Mouse (Mus musculus) cerebellum, adult 2 months (tissue): ENCODE measurements around the gene L3mbtl3. TPM values are rescaled to one million over a fixed set of nuclear protein-coding genes. Genes with fewer than 3 reads are reported as not detected.

Source experiments
- DNase-seq, 2 experiments: peaks; one replicate each; pipeline ENCODE4 v3.0.0; 2021
- H3K27ac ChIP-seq: fragments of 200-500 bp; 2 replicates; pipeline ENCODE4 v1.5.1; 2012; ENCODE audit warnings: low read length, control low read depth, inconsistent platforms; ENCODE audit not compliant: insufficient read depth
- H3K27me3 ChIP-seq: fragments of 200-500 bp; 2 replicates; pipeline ENCODE4 v1.6.1; 2012; ENCODE audit warnings: inconsistent platforms, mild to moderate bottlenecking, low read length, moderate library complexity; ENCODE audit not compliant: control insufficient read depth, insufficient read depth
- H3K4me1 ChIP-seq: fragments of 200-500 bp; 2 replicates; pipeline ENCODE4 v1.6.1; 2011; ENCODE audit warnings: low read length; ENCODE audit not compliant: control insufficient read depth, insufficient read depth
- H3K4me3 ChIP-seq: fragments of 200-500 bp; replicated peaks from 2 replicates; pipeline ENCODE3; 2011; ENCODE audit warnings: mild to moderate bottlenecking, low read depth, low read length, control low read depth; ENCODE audit not compliant: insufficient read depth
- CTCF ChIP-seq: fragments of 200-500 bp; IDR thresholded peaks from 2 replicates; pipeline ENCODE4 v1.5.1; 2011; ENCODE audit warnings: low read depth, mild to moderate bottlenecking, control low read depth, low read length, moderate library complexity, borderline replicate concordance; ENCODE audit not compliant: insufficient read depth
- POLR2A ChIP-seq: fragments of 200-500 bp; IDR thresholded peaks from 2 replicates; pipeline ENCODE4 v1.6.1; 2011; ENCODE audit warnings: low read length, control low read depth, borderline replicate concordance; ENCODE audit not compliant: insufficient read depth
- WGBS: fragments of 180-500 bp; shearing (Covaris S2); methylation state at CpG from one replicate; pipeline ENCODE4 v1.1.7; 2018; 5-methylcytosine and 5-hydroxymethylcytosine counted together
- polyA plus RNA-seq: library from polyadenylated mRNA; depleted of rRNA; stranded (reverse); fragments of >200 nt; gene quantifications from 2 replicates; pipeline ENCODE4 v1.2.3, GENCODE M21; 2012

The L3mbtl3 gene
- polyA plus RNA-seq, 1 experiment, result 8.3 TPM

GRCm38 (mm10) chr10:26327691-26328542 is 47.9 kb downstream of the L3mbtl3 start:
- no peaks in the 10 kb centered on the region for H3K27me3 ChIP-seq
- H3K4me3 ChIP-seq, result no peak overlapping the region
- H3K27ac ChIP-seq, result no peak overlapping the region
- no peaks in the 10 kb centered on the region for H3K4me1 ChIP-seq
- TF ChIP-seq POLR2A (no peak), CTCF (no peak)
- WGBS, result 36% methylated on average over 17 of the region's 17 CpGs
- DNase-seq, result no peak

DNA sequence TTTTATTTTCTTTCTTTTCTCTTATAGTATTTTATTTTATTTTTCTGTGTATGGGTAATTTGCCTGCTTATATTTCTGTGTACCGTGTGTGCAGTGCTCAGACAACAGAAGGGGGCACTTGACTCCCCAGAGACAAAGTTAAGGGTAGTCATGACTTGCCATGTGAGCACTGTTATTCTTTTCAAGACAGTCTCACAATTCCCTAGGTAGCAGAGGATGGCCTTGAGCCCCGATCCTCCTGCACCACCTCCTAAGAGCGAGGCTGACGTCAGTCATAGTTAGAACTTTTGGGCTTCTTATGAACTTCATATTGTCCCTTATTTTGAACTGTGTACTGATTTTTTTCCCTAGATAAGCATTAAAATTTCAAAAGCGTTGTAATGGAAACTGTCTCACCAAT is 48.5 kb downstream of the L3mbtl3 start:
- Histone ChIP-seq H3K27ac (no peak overlapping the region), H3K4me3 (no peak overlapping the region), H3K4me1 (no peaks in the 10 kb centered on the region), H3K27me3 (no peaks in the 10 kb centered on the region)
- DNase-seq, result no peak
- 63% methylated on average over 5 of the region's 5 CpGs for WGBS
- no peak for TF ChIP-seq POLR2A
- no peak for TF ChIP-seq CTCF

GRCm38 (mm10) chr10:26325320-26325719 is 50.5 kb downstream of the L3mbtl3 start:
- DNase-seq, result no peak
- H3K27me3 ChIP-seq, result no peaks in the 10 kb centered on the region
- 95% methylated on average over 2 of the region's 2 CpGs for WGBS
- TF ChIP-seq CTCF (no peak), POLR2A (no peak)
- no peak overlapping the region for H3K4me3 ChIP-seq
- no peak overlapping the region for H3K27ac ChIP-seq
- H3K4me1 ChIP-seq, result no peaks in the 10 kb centered on the region

DNA sequence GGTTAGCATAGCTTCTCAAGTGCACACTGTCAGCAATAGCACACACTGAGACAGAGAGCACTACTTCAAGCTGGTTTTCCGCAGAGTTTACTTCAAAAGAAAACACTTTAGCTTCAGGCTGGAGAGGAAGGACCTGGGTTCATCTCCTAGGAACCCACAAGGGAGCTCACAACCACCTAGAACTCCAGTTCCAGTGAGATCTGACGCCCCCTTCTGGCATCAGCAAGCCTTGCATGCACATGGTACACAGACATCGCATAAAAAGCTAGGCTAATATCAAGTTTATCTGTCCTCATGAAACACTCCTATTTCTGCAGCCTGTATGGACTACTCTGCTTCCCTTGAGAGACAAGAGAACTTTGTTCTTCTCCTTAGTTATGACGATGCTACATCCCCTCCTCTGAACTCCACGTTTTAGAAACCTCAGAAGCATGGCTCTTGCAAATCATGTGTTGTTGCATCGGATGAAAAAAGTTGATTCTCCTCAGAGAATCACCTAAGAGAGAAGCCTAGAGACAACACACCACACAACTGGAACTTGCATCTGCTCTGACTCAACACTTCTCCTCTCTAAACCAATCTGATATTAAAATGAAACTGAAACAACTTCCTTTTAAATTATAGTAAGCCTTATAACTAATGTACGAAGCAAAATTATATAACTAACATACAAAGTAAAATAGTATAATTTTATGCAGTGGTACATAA is 53.3 kb downstream of the L3mbtl3 start:
- no peak for DNase-seq
- WGBS, result 80% methylated on average over 7 of the region's 7 CpGs
- no peaks in the 10 kb centered on the region for H3K27me3 ChIP-seq
- H3K27ac ChIP-seq, result no peak overlapping the region
- no peaks in the 10 kb centered on the region for H3K4me1 ChIP-seq
- TF ChIP-seq POLR2A, result no peak
- no peak for TF ChIP-seq CTCF
- H3K4me3 ChIP-seq, result no peak overlapping the region

GRCm38 (mm10) chr10:26320679-26321078 is 55.1 kb downstream of the L3mbtl3 start:
- 96% methylated on average over 4 of the region's 4 CpGs for WGBS
- TF ChIP-seq CTCF, result no peak
- no peak for TF ChIP-seq POLR2A
- DNase-seq, result no peak

DNA sequence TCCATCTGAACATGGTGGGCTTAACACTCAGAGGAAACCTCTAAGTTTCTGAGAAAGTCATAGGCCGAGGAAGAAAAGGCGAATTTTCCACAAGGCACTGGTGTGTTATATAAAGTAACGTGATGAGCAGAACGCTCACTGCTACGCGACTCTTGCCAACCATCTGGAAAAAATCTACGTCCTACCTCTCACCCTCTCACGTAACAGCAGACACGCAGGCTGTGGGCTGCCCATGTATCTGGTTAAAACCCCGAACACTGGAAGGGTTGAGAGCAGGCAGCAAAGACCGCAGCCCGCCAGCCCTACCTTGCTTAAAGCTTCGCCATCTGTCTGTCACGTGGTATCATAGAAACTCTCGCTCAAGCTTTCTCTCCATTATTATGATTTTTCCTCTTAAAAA is 61.4 kb downstream of the L3mbtl3 start:
- Histone ChIP-seq H3K27me3 (no peaks in the 10 kb centered on the region), H3K4me3 (no peak overlapping the region), H3K27ac (no peak overlapping the region), H3K4me1 (no peaks in the 10 kb centered on the region)
- TF ChIP-seq CTCF, result no peak
- no peak for TF ChIP-seq POLR2A
- no peak for DNase-seq
- WGBS, result 90% methylated on average over 15 of the region's 15 CpGs

More at GRCm38 (mm10) chr10:26320679-26321078, 55.1 kb downstream of the L3mbtl3 start:
- Histone ChIP-seq H3K4me3 (no peak overlapping the region), H3K27me3 (no peaks in the 10 kb centered on the region), H3K27ac (no peak overlapping the region), H3K4me1 (no peaks in the 10 kb centered on the region)

- WGBS, result 87% methylated on average over 6 of the region's 6 CpGs
- TF ChIP-seq POLR2A (no peak), CTCF (no peak)
- Histone ChIP-seq H3K4me1 (no peaks in the 10 kb centered on the region), H3K27me3 (no peaks in the 10 kb centered on the region; the same call in 1 of the 2 replicates), H3K27ac (no peak overlapping the region), H3K4me3 (no peak overlapping the region)
- DNase-seq, result no peak
Observed at GRCm38 (mm10) chr10:26303485-26303884, 72.3 kb downstream of the L3mbtl3 start.

- no peak for DNase-seq
- 96% methylated on average over 4 of the region's 4 CpGs for WGBS
- TF ChIP-seq POLR2A (no peak), CTCF (no peak)
- Histone ChIP-seq H3K4me3 (no peak overlapping the region), H3K4me1 (no peaks in the 10 kb centered on the region), H3K27ac (no peak overlapping the region), H3K27me3 (no peaks in the 10 kb centered on the region; the same call in 1 of the 2 replicates)
Observed at GRCm38 (mm10) chr10:26302336-26302735, 73.4 kb downstream of the L3mbtl3 start.
